Mouse (Mus musculus) brown adipose tissue, adult 24 weeks (tissue): Measurements from ENCODE around the gene Mgll. TPM values are rescaled to one million over a fixed set of nuclear protein-coding genes. Genes with fewer than 3 reads are reported as not detected.

Experiments
- H3K27ac ChIP-seq: fragments of 200-500 bp; replicated peaks from 2 replicates; pipeline ENCODE4 v1.5.1; 2012; ENCODE audit warnings: low read depth, mild to moderate bottlenecking, low read length
- H3K4me1 ChIP-seq: fragments of 200-500 bp; 2 replicates; pipeline ENCODE4 v1.6.1; 2012; ENCODE audit warnings: low read length, mixed read lengths; ENCODE audit not compliant: control insufficient read depth, insufficient read depth, insufficient read length
- H3K4me3 ChIP-seq: fragments of 200-500 bp; 2 replicates; pipeline ENCODE4 v1.5.1; 2012; ENCODE audit warnings: low read depth, mild to moderate bottlenecking, low read length, moderate library complexity; ENCODE audit not compliant: insufficient read depth
- polyA plus RNA-seq: library from polyadenylated mRNA; stranded (reverse); fragments of >200 nt; gene quantifications from 2 replicates; pipeline ENCODE4 v1.2.4, GENCODE M21; 2012; ENCODE audit not compliant: missing spikeins, insufficient read depth, insufficient read length

Mgll gene
- 257 and 493 TPM in 2 replicates for polyA plus RNA-seq

GRCm38 (mm10) chr6:88724313-88725195, at the start of gene Mgll:
Mgll (plus strand) TSS chr6:88724412.
- H3K27ac ChIP-seq = peak within 1 kb of the TSS; percentile 100
- H3K4me3 ChIP-seq = peak within 1 kb of the TSS; percentile 99
- peaks cover 35% of the 10 kb centered on the region for H3K4me1 ChIP-seq

- Histone ChIP-seq H3K27ac (no peak overlapping the region), H3K4me1 (no peaks in the 10 kb centered on the region), H3K4me3 (no peak overlapping the region)
These were observed 48.4 kb upstream of the Mgll start for GRCm38 (mm10) chr6:88675815-88676214.

- no peaks in the 10 kb centered on the region for H3K4me1 ChIP-seq
- no peak overlapping the region for H3K4me3 ChIP-seq
- no peak overlapping the region for H3K27ac ChIP-seq
These were observed 47.2 kb upstream of the Mgll start for GRCm38 (mm10) chr6:88676753-88677736.

- no peak overlapping the region for H3K4me3 ChIP-seq
- no peak overlapping the region for H3K27ac ChIP-seq
- no peaks in the 10 kb centered on the region for H3K4me1 ChIP-seq
These were observed 46.5 kb upstream of the Mgll start for GRCm38 (mm10) chr6:88677738-88678137.

- H3K4me1 ChIP-seq = no peaks in the 10 kb centered on the region
- no peak overlapping the region for H3K27ac ChIP-seq
- H3K4me3 ChIP-seq = no peak overlapping the region
These were observed 43.2 kb upstream of the Mgll start for GRCm38 (mm10) chr6:88681026-88681425.

GRCm38 (mm10) chr6:88683380-88684053, 40.7 kb upstream of the Mgll start:
- H3K27ac ChIP-seq = no peak overlapping the region
- no peak overlapping the region for H3K4me3 ChIP-seq
- H3K4me1 ChIP-seq = no peaks in the 10 kb centered on the region

- Histone ChIP-seq H3K4me3 (no peak overlapping the region), H3K4me1 (no peaks in the 10 kb centered on the region), H3K27ac (no peak overlapping the region)
These were observed 36.0 kb upstream of the Mgll start for GRCm38 (mm10) chr6:88688171-88688570.

GRCm38 (mm10) chr6:88688712-88689111, 35.5 kb upstream of the Mgll start:
- Histone ChIP-seq H3K27ac (no peak overlapping the region), H3K4me3 (no peak overlapping the region), H3K4me1 (no peaks in the 10 kb centered on the region)

GRCm38 (mm10) chr6:88690211-88690610, 34.0 kb upstream of the Mgll start:
- Histone ChIP-seq H3K27ac (no peak overlapping the region), H3K4me3 (no peak overlapping the region), H3K4me1 (no peaks in the 10 kb centered on the region)

GRCm38 (mm10) chr6:88691361-88691760, 32.9 kb upstream of the Mgll start:
- no peak overlapping the region for H3K4me3 ChIP-seq
- H3K27ac ChIP-seq = no peak overlapping the region
- H3K4me1 ChIP-seq = no peaks in the 10 kb centered on the region

- no peak overlapping the region for H3K27ac ChIP-seq
- no peaks in the 10 kb centered on the region for H3K4me1 ChIP-seq
- no peak overlapping the region for H3K4me3 ChIP-seq
These were observed 21.3 kb upstream of the Mgll start for GRCm38 (mm10) chr6:88702887-88703286.

GRCm38 (mm10) chr6:88703731-88704130, 20.5 kb upstream of the Mgll start:
- no peak overlapping the region for H3K27ac ChIP-seq
- H3K4me1 ChIP-seq = peaks cover 2% of the 10 kb centered on the region; the same call in 1 of the 2 replicates

GRCm38 (mm10) chr6:88708401-88709278, 15.6 kb upstream of the Mgll start:
- H3K27ac ChIP-seq = no peak overlapping the region
- peaks cover 2% of the 10 kb centered on the region; the same call in 1 of the 2 replicates for H3K4me1 ChIP-seq
- H3K4me3 ChIP-seq = no peak overlapping the region

More at GRCm38 (mm10) chr6:88703731-88704130, 20.5 kb upstream of the Mgll start:
- no peak overlapping the region for H3K4me3 ChIP-seq

- Histone ChIP-seq H3K4me1 (peaks cover 2% of the 10 kb centered on the region; the same call in 1 of the 2 replicates), H3K4me3 (no peak overlapping the region), H3K27ac (no peak overlapping the region)
These were observed 15.0 kb upstream of the Mgll start for GRCm38 (mm10) chr6:88709279-88709575.
